Mouse (Mus musculus) liver, embryonic 16.5 days (tissue): ENCODE measurements around the gene Ms4a4c. TPM values are rescaled to one million over a fixed set of nuclear protein-coding genes. Genes with fewer than 3 reads are reported as not detected.

Experiments
- ATAC-seq: fragments of 200-750 bp; cut with Nextera tagmentation; 2 replicates; pipeline ENCODE4 v1.8.0; 2017; ENCODE audit warnings: low read depth, mild to moderate bottlenecking, moderate number of reproducible peaks, moderate library complexity
- H3K27ac ChIP-seq: fragments of 300-500 bp; sonication (generic); 2 replicates; pipeline ENCODE4 v1.5.1; 2014; ENCODE audit warnings: mild to moderate bottlenecking, low read length
- H3K27me3 ChIP-seq: fragments of 300-500 bp; sonication (generic); 2 replicates; pipeline ENCODE4 v1.6.1; 2014; ENCODE audit warnings: low read depth, low read length, mixed read lengths; ENCODE audit not compliant: control insufficient read depth, insufficient read depth
- H3K36me3 ChIP-seq: fragments of 300-500 bp; sonication (generic); 2 replicates; pipeline ENCODE4 v1.6.1; 2014; ENCODE audit warnings: mild to moderate bottlenecking; ENCODE audit not compliant: control insufficient read depth, insufficient read depth
- H3K4me1 ChIP-seq: fragments of 300-500 bp; sonication (generic); 2 replicates; pipeline ENCODE4 v1.6.1; 2014; ENCODE audit warnings: low read depth, low read length, mixed read lengths; ENCODE audit not compliant: control insufficient read depth
- H3K4me2 ChIP-seq: fragments of 300-500 bp; sonication (generic); 2 replicates; pipeline ENCODE4 v1.6.1; 2014; ENCODE audit warnings: low read depth, low read length, mixed read lengths
- H3K4me3 ChIP-seq: fragments of 300-500 bp; sonication (generic); 2 replicates; pipeline ENCODE4 v1.5.1; 2014; ENCODE audit warnings: low read depth, mild to moderate bottlenecking, low read length
- H3K9ac ChIP-seq: fragments of 300-500 bp; sonication (generic); 2 replicates; pipeline ENCODE4 v1.6.1; 2014; ENCODE audit warnings: low read depth, low read length
- H3K9me3 ChIP-seq: fragments of 300-500 bp; sonication (generic); replicated peaks from 2 replicates; pipeline ENCODE4 v1.6.1; 2016; ENCODE audit warnings: low read length; ENCODE audit not compliant: control insufficient read depth
- WGBS: fragments of 180-500 bp; shearing (Covaris S2); extraction: QIAGEN DNeasy Blood & Tissue Kit; methylation state at CpG from one replicate; pipeline ENCODE4 v1.1.7; 2014; ENCODE audit not compliant: insufficient replicate concordance; 5-methylcytosine and 5-hydroxymethylcytosine counted together
- polyA plus RNA-seq: library from polyadenylated mRNA; unstranded; fragments of >200 nt; fragmentation: Nextera tagmentation; extraction: Ambion mirVana; gene quantifications from 2 replicates; pipeline ENCODE4 v1.2.1, GENCODE M21; 2015

The Ms4a4c gene
- 1.4 and 1.7 TPM in 2 replicates for polyA plus RNA-seq

- Histone ChIP-seq H3K9me3 (no peaks in the 10 kb centered on the region), H3K4me2 (no peak within 1 kb of the TSS), H3K9ac (no peak within 1 kb of the TSS), H3K27ac (no peak within 1 kb of the TSS), H3K27me3 (no peaks in the 10 kb centered on the region), H3K36me3 (no peaks in the 10 kb centered on the region), H3K4me3 (no peak within 1 kb of the TSS), H3K4me1 (no peaks in the 10 kb centered on the region)
- 39% methylated on average over 3 of the region's 3 CpGs for WGBS
- no peak for ATAC-seq
These were observed at the start of gene Ms4a4c for GRCm38 (mm10) chr19:11404527-11404926. Ms4a4c (plus strand) TSS chr19:11404770.

DNA sequence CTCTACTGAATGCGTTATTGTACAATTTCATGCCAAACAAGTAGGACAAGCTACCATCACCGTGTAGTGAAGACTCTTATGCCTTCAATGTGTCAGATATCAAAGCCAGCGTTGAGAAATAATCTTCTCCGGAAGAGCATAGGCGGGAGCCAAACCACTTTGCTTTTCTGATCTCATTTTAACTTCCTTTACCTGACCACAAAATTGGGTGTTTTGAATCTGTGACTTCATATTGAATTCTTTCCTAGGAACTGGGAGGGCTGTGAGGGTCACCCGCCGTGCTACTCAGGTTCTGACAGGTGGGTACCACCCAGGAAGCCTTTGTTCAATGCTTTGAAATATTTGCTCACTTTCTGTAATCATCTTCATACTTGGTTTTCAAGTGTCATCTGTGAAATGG, 48.8 kb upstream of the Ms4a4c start:
- 32% methylated on average over 7 of the region's 7 CpGs for WGBS
- no peak overlapping the region for H3K9ac ChIP-seq
- H3K9me3 ChIP-seq = no peaks in the 10 kb centered on the region
- ATAC-seq = no peak
- H3K27ac ChIP-seq = no peak overlapping the region
- no peak overlapping the region for H3K4me3 ChIP-seq
- H3K36me3 ChIP-seq = no peaks in the 10 kb centered on the region
- no peaks in the 10 kb centered on the region for H3K27me3 ChIP-seq
- no peaks in the 10 kb centered on the region for H3K4me1 ChIP-seq
- H3K4me2 ChIP-seq = no peak overlapping the region

DNA sequence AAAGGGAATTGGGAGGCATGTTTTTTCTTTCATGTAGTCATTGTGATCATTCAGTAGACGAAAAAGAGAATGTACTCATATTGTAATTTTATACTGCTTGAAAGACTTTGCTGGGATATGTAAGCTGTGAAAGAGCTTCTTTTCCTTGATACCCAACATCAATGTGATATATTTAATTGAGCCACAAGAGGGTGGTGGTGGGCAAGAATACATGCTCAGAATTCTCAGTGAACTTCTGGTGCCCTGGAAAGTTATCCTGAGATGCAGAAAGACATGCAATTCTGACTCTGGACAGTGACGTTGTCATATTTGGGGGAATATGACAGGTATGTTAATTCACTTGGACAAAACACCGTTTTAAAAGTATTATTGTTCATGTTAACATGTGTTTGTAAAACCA, 44.5 kb upstream of the Ms4a4c start:
- 45% methylated on average over 3 of the region's 3 CpGs for WGBS
- Histone ChIP-seq H3K36me3 (no peaks in the 10 kb centered on the region), H3K9ac (no peak overlapping the region), H3K4me2 (no peak overlapping the region), H3K9me3 (no peaks in the 10 kb centered on the region), H3K27me3 (no peaks in the 10 kb centered on the region), H3K4me1 (no peaks in the 10 kb centered on the region), H3K27ac (no peak overlapping the region), H3K4me3 (no peak overlapping the region)
- no peak for ATAC-seq

GRCm38 (mm10) chr19:11362002-11362401, 42.6 kb upstream of the Ms4a4c start:
- H3K27me3 ChIP-seq = no peaks in the 10 kb centered on the region
- no peaks in the 10 kb centered on the region for H3K4me1 ChIP-seq
- H3K27ac ChIP-seq = no peak overlapping the region
- no peak overlapping the region for H3K4me2 ChIP-seq
- no peaks in the 10 kb centered on the region for H3K36me3 ChIP-seq
- no peak overlapping the region for H3K4me3 ChIP-seq
- ATAC-seq = no peak
- no peak overlapping the region for H3K9ac ChIP-seq
- H3K9me3 ChIP-seq = no peaks in the 10 kb centered on the region

DNA sequence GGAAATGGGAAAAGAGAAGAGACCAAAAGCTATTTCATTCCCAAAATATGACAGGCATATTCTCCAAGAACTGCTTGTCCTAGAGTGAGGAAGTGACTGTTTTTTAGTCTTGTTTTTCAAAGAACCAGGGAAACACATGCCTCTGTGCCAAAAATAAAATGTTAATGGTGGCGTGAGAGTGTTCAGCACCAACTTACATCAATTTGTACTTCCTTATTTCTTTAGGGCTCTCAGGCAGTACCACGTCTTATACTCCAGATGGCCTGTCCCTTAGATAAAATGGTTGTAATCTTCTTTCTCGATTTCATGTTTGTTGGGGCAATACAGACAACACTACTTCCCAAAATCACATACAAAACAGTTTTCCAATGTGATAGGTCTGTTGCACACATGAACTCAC, 36.3 kb upstream of the Ms4a4c start:
- Histone ChIP-seq H3K4me2 (no peak overlapping the region), H3K27ac (no peak overlapping the region), H3K4me1 (no peaks in the 10 kb centered on the region), H3K4me3 (no peak overlapping the region), H3K9ac (no peak overlapping the region), H3K27me3 (no peaks in the 10 kb centered on the region), H3K9me3 (no peaks in the 10 kb centered on the region), H3K36me3 (no peaks in the 10 kb centered on the region)
- ATAC-seq = no peak
- 31% methylated on average over 3 of the region's 3 CpGs for WGBS

DNA sequence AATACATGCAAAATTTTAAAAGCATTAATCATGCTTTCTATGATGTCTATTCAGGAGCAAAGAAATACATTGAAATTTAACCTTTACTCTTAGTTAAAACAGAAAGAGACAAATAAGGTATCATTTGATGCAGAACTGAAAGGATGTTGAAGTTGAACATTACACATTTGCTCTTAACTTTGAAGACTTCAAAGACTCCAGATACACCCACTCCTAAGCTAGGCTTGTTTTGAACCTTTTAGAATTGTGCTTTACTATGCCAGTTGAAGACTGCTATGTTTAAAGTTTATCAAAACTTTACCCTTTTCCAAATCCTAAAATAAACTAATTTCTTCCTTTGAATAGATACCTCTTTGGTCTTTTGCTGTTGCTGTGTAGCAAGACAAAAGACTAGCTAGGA, 33.4 kb upstream of the Ms4a4c start:
- H3K4me1 ChIP-seq = no peaks in the 10 kb centered on the region
- H3K27me3 ChIP-seq = no peaks in the 10 kb centered on the region
- no peak overlapping the region for H3K4me2 ChIP-seq
- ATAC-seq = no peak
- H3K9ac ChIP-seq = no peak overlapping the region
- H3K4me3 ChIP-seq = no peak overlapping the region
- no peaks in the 10 kb centered on the region for H3K9me3 ChIP-seq
- H3K27ac ChIP-seq = no peak overlapping the region
- no peaks in the 10 kb centered on the region for H3K36me3 ChIP-seq

DNA sequence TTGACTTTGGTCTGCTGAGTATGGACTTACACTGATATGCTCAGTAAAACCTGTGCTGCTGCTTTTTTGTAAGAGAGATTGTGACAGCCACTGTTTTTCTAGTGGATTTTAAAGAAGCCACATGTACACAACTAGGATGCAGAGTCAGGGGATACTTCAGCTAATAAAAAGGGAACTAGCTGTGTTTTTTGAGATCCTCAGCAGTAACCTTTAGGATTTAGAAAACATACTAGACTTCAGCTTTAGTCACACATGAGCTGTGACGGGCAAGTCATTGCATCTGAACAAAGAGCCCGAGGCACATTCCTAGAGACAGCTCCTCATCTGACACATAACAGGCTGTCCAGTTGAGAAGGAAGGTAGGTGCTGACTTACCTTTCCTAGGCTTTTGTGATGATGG, 29.3 kb upstream of the Ms4a4c start, which contains the start of gene Ms4a4a:
TSS of gene Ms4a4a (plus strand) at position 251 of the 400 bp plus-strand sequence.
- Histone ChIP-seq H3K9me3 (no peaks in the 10 kb centered on the region), H3K27me3 (no peaks in the 10 kb centered on the region), H3K36me3 (no peaks in the 10 kb centered on the region), H3K9ac (no peak within 1 kb of the TSS), H3K4me3 (no peak within 1 kb of the TSS), H3K4me2 (no peak within 1 kb of the TSS), H3K4me1 (no peaks in the 10 kb centered on the region), H3K27ac (no peak within 1 kb of the TSS)
- ATAC-seq = no peak
- 61% methylated on average over 2 of the region's 2 CpGs for WGBS

- H3K27ac ChIP-seq = no peak overlapping the region
- H3K27me3 ChIP-seq = no peaks in the 10 kb centered on the region
- ATAC-seq = no peak
- WGBS = 36% methylated on average over 2 of the region's 2 CpGs
- no peaks in the 10 kb centered on the region for H3K36me3 ChIP-seq
- H3K4me3 ChIP-seq = no peak overlapping the region
- no peaks in the 10 kb centered on the region for H3K4me1 ChIP-seq
- no peaks in the 10 kb centered on the region for H3K9me3 ChIP-seq
- H3K9ac ChIP-seq = no peak overlapping the region
- H3K4me2 ChIP-seq = no peak overlapping the region
These were observed 28.2 kb upstream of the Ms4a4c start for GRCm38 (mm10) chr19:11376399-11376798.

- Histone ChIP-seq H3K9ac (no peak overlapping the region), H3K4me2 (no peak overlapping the region), H3K27me3 (no peaks in the 10 kb centered on the region), H3K27ac (no peak overlapping the region), H3K9me3 (no peaks in the 10 kb centered on the region), H3K36me3 (no peaks in the 10 kb centered on the region), H3K4me1 (no peaks in the 10 kb centered on the region), H3K4me3 (no peak overlapping the region)
- no peak for ATAC-seq
- WGBS = 62% methylated on average over 2 of the region's 2 CpGs
These were observed 17.5 kb upstream of the Ms4a4c start for GRCm38 (mm10) chr19:11387109-11387508.

GRCm38 (mm10) chr19:11387685-11388084, 16.9 kb upstream of the Ms4a4c start:
- Histone ChIP-seq H3K4me1 (no peaks in the 10 kb centered on the region), H3K36me3 (no peaks in the 10 kb centered on the region), H3K9ac (no peak overlapping the region), H3K27ac (no peak overlapping the region), H3K4me2 (no peak overlapping the region), H3K9me3 (no peaks in the 10 kb centered on the region), H3K4me3 (no peak overlapping the region), H3K27me3 (no peaks in the 10 kb centered on the region)
- no peak for ATAC-seq
- 64% methylated on average over 4 of the region's 4 CpGs for WGBS
